Mouse (Mus musculus) left cerebral cortex, adult 18-20 months (tissue): Measurements from ENCODE around the gene Sp110. TPM values are rescaled to one million over a fixed set of nuclear protein-coding genes. Genes with fewer than 3 reads are reported as not detected.
"Not testable (repeated sequence)": the region's sequence is repeated elsewhere in the genome, so short reads cannot be mapped to it uniquely, and the experiment has no call there.

Experiments
- DNase-seq, 2 experiments: peaks; one replicate each; pipeline ENCODE4 v3.0.0; 2021 to 2022; ENCODE audit warnings: low spot score in 2 of 2, mixed read lengths in 1 of 2
- total RNA-seq, 2 experiments: library from RNA; stranded (reverse); gene quantifications; 2 replicates each; pipeline ENCODE4 v1.2.3; 2021

Gene Sp110
- total RNA-seq, 2 experiments from 2014 or later, result 0.59 to 1.2 TPM

- peak in 1 of 2 experiments; percentile 8 for DNase-seq
These were observed 43.4 kb downstream of the Sp110 start for GRCm38 (mm10) chr1:85555261-85555660.

GRCm38 (mm10) chr1:85546442-85546841, 52.2 kb downstream of the Sp110 start:
- DNase-seq, result not testable (repeated sequence)

GRCm38 (mm10) chr1:85543818-85544217, 54.8 kb downstream of the Sp110 start:
- DNase-seq, result not testable (repeated sequence)

- DNase-seq, result not testable (repeated sequence)
These were observed 70.0 kb downstream of the Sp110 start for GRCm38 (mm10) chr1:85528451-85529110.

Other genes with a start within 250 kb of the Sp110 start
- not detected for gene G530012D18Rik, start 23.1 kb downstream of the Sp110 start, total RNA-seq
- 1 to 10 TPM; 1.3 to 1.5 TPM for gene Sp140, start 1.6 kb upstream of the Sp110 start, total RNA-seq
- 1 to 10 TPM; 2.7 to 3.2 TPM for gene Sp100, start 51.2 kb upstream of the Sp110 start, total RNA-seq
- under 1 TPM; 0.19 to 0.63 TPM for gene A630001G21Rik, start 179.8 kb upstream of the Sp110 start, total RNA-seq
- 100 to 1,000 TPM; 170 to 175 TPM for gene Cab39, start 194.6 kb upstream of the Sp110 start, total RNA-seq